Comparison of ENCODE assay signal across 8 mouse cellular contexts in genomic region chr6:54119885-54120666, GRCm38 (mm10).
A peak's percentile ranks its signal among the peaks of the same experiment; 100 is the strongest.
DNase-seq lines count a peak whose midpoint lies in the region; ATAC-seq and TF ChIP-seq lines count a peak whose summit lies in the region.

No protein-coding gene starts in this region.

- TF ChIP-seq CTCF in spleen, adult 2 months (IDR thresholded peaks at IDR 0.05; ENCODE audit: extremely low read depth, insufficient read depth, insufficient read length, insufficient replicate concordance) = no peak
- no peak for TF ChIP-seq CTCF in intestine, postnatal 0 days (IDR thresholded peaks at IDR 0.05; ENCODE audit: low read depth)

- H3K27me3 ChIP-seq in spleen, adult 2 months (ENCODE audit: control insufficient read depth, insufficient read depth, low read length) = no peaks in the 10 kb centered on the region
- no peaks in the 10 kb centered on the region for H3K27me3 ChIP-seq in intestine, postnatal 0 days (replicated peaks; ENCODE audit: control insufficient read depth, insufficient read depth, low read length)
- H3K27me3 ChIP-seq in stomach, embryonic 14.5 days (ENCODE audit: control insufficient read depth, insufficient read depth, low read length) = no peaks in the 10 kb centered on the region
- no peaks in the 10 kb centered on the region for H3K27me3 ChIP-seq in liver, embryonic 12.5 days (replicated peaks)

- no peaks in the 10 kb centered on the region for H3K36me3 ChIP-seq in spleen, adult 2 months (ENCODE audit: control insufficient read depth, insufficient read depth, low read length)
- no peaks in the 10 kb centered on the region for H3K36me3 ChIP-seq in intestine, postnatal 0 days (ENCODE audit: control insufficient read depth, insufficient read depth)
- H3K36me3 ChIP-seq in stomach, embryonic 14.5 days (ENCODE audit: control insufficient read depth, insufficient read depth, low read length) = no peaks in the 10 kb centered on the region
- H3K36me3 ChIP-seq in liver, embryonic 12.5 days = no peaks in the 10 kb centered on the region

- H3K27ac ChIP-seq in spleen, adult 2 months (ENCODE audit: insufficient read depth, low read length) = peak overlapping the region; percentile 53
- H3K27ac ChIP-seq in intestine, postnatal 0 days (ENCODE audit: low read depth, low read length) = peak overlapping the region; percentile 67
- H3K27ac ChIP-seq in stomach, embryonic 14.5 days (ENCODE audit: low read length) = no peak overlapping the region
- no peak overlapping the region for H3K27ac ChIP-seq in liver, embryonic 12.5 days

- TF ChIP-seq POLR2A in spleen, adult 2 months (IDR thresholded peaks at IDR 0.05; ENCODE audit: low read depth, low read length) = no peak

- 34% methylated on average over 13 of the region's 13 CpGs for WGBS in spleen, adult 2 months
- WGBS in intestine, postnatal 0 days = 23% methylated on average over 13 of the region's 13 CpGs
- 38% methylated on average over 13 of the region's 13 CpGs for WGBS in stomach, embryonic 14.5 days
- 38% methylated on average over 13 of the region's 13 CpGs for WGBS in liver, embryonic 12.5 days (ENCODE audit: insufficient replicate concordance)

- peaks cover 20% of the 10 kb centered on the region; the same call in 1 of the 2 replicates for H3K4me1 ChIP-seq in spleen, adult 2 months (ENCODE audit: control insufficient read depth, insufficient read depth, insufficient read length)
- H3K4me1 ChIP-seq in intestine, postnatal 0 days (replicated peaks; ENCODE audit: control insufficient read depth, insufficient read depth, low read length) = peaks cover 24% of the 10 kb centered on the region
- 0 out of 2 replicates have a peak, but pooled peaks cover 5% of the 10 kb centered on the region for H3K4me1 ChIP-seq in stomach, embryonic 14.5 days (ENCODE audit: control insufficient read depth, insufficient read depth, low read length)
- H3K4me1 ChIP-seq in liver, embryonic 12.5 days = peaks cover 14% of the 10 kb centered on the region

- H3K4me3 ChIP-seq in spleen, adult 2 months (ENCODE audit: extremely low read depth, insufficient read depth, insufficient read length) = no peak overlapping the region
- H3K4me3 ChIP-seq in intestine, postnatal 0 days (ENCODE audit: low read depth, low read length) = no peak overlapping the region
- H3K4me3 ChIP-seq in stomach, embryonic 14.5 days (ENCODE audit: low read depth, low read length) = no peak overlapping the region
- H3K4me3 ChIP-seq in liver, embryonic 12.5 days = no peak overlapping the region

- intact Hi-C loops in heart, postnatal 25 days (cut with DNase I) = no loop called here

- no peaks in the 10 kb centered on the region for H3K9me3 ChIP-seq in intestine, postnatal 0 days (ENCODE audit: control insufficient read depth)
- no peaks in the 10 kb centered on the region for H3K9me3 ChIP-seq in stomach, embryonic 14.5 days (ENCODE audit: control insufficient read depth, low read depth, low read length)
- H3K9me3 ChIP-seq in liver, embryonic 12.5 days (replicated peaks) = no peaks in the 10 kb centered on the region

- H3K4me2 ChIP-seq in intestine, postnatal 0 days (replicated peaks; ENCODE audit: low read depth) = peak overlapping the region; percentile 18; the same call in 1 of the 2 replicates
- no peak overlapping the region for H3K4me2 ChIP-seq in stomach, embryonic 14.5 days (replicated peaks; ENCODE audit: low read depth, low read length)
- H3K4me2 ChIP-seq in liver, embryonic 12.5 days = no peak overlapping the region

- peak in 1 of 2 experiments; percentile 49 for DNase-seq in spleen, adult 2 months (ENCODE audit: low read depth in 1 of 2, low spot score in 2 of 2)
- DNase-seq in spleen, adult 12 weeks (ENCODE audit: low spot score) = no peak
- peak; percentile 48 for DNase-seq in embryo, embryonic 10.5 days (ENCODE audit: low spot score)
- DNase-seq in heart, postnatal 25 days (ENCODE audit: low spot score) = no peak

- no peak overlapping the region for H3K9ac ChIP-seq in intestine, postnatal 0 days (ENCODE audit: low read depth, low read length)
- no peak overlapping the region for H3K9ac ChIP-seq in stomach, embryonic 14.5 days (replicated peaks; ENCODE audit: low read depth, low read length)
- H3K9ac ChIP-seq in liver, embryonic 12.5 days = no peak overlapping the region

- no peak for ATAC-seq in intestine, postnatal 0 days
- peak; percentile 33; the same call in 1 of the 2 replicates for ATAC-seq in stomach, embryonic 14.5 days (ENCODE audit: insufficient number of reproducible peaks, insufficient read depth, low FRiP score, low read depth)
- no peak; the same call in 1 of the 2 replicates for ATAC-seq in megakaryocyte-erythroid progenitor cell, adult 5-6 weeks (replicated peaks; ENCODE audit: low FRiP score, low TSS enrichment, poor library complexity, severe bottlenecking)
- ATAC-seq in liver, embryonic 12.5 days = no peak

Comparison
In these comparisons a context has a peak if more than half of its experiments do, and no peak if none do; other contexts are left out.
1. H3K27ac ChIP-seq: peak in spleen, adult 2 months (single experiment) and intestine, postnatal 0 days (single experiment); none in stomach, embryonic 14.5 days (single experiment) and liver, embryonic 12.5 days (single experiment).